Mouse (Mus musculus) gastrocnemius, adult 18-20 months (tissue): ENCODE data around the gene Prpf6. TPM values are rescaled to one million over a fixed set of nuclear protein-coding genes. Genes with fewer than 3 reads are reported as not detected.

Experiments
- DNase-seq: peaks from one replicate; pipeline ENCODE4 v3.0.0; 2021; ENCODE audit warnings: low spot score
- microRNA-seq: library from miRNA; unstranded; fragments of <30 nt; microRNA quantifications from one replicate; pipeline ENCODE4 v1.2.0, GENCODE M21; 2021
- total RNA-seq, 2 experiments: library from RNA; stranded (reverse); gene quantifications; 2 replicates each; pipeline ENCODE4 v1.2.3; 2021

The Prpf6 gene
- total RNA-seq, 2 experiments from 2014 or later, result 30.8 to 34.2 TPM

DNA sequence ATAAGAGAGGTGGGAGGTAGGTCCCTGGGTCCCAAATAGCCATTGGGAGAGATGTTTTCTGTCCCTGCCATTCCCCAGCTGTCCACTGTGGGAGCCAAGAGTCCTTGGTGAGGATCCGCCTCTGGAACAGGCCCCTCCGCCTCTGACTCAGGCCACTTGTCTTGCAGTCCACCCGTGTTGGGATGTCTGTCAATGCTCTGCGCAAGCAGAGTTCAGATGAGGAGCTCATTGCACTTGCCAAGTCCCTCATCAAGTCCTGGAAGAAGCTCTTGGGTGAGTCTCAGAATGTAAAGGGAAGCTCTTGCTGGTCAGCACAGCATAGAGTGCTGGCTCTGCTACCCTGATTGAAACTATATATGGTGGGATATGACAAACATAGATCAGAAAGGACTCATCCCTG is 91.7 kb downstream of the Prpf6 start:
- DNase-seq, result no peak

DNA sequence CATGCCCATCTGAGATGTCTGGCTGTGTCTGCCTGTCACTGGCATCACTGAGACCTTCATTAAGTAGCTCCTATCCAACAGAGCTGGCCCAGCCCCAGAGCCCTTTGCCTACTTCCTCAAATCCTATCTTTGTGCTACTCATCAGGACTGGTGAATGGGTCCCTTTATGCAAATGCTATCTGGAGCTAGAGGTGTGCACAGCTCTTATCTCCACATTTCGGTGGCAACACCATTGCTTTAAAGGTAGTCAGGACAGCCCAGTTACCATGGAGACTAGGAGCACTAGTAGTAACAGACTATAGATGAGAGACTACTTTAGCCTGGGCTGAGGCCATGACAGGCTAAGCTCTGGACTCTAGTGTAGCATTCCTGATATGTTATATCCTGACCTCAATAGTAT is 93.0 kb downstream of the Prpf6 start:
- DNase-seq, result no peak

DNA sequence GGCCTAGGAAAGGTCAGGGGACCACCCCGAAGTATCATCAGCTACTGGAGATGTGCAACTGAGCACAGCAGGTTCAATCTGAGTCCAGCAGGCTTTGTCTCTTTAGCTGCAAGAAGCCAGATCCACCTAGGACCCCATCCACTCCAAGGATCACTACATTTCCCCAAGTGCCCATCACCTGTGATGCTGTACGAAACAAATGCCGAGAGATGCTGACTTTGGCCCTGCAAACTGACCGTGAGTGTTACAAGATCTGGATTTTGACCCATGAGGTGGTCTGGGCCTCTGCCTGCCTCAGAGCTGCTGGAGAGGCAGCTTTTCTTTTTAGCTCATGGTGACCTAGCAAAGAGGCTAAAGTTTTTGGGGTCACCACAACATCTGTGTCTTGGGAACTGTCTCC is 94.0 kb downstream of the Prpf6 start:
- no peak for DNase-seq

DNA sequence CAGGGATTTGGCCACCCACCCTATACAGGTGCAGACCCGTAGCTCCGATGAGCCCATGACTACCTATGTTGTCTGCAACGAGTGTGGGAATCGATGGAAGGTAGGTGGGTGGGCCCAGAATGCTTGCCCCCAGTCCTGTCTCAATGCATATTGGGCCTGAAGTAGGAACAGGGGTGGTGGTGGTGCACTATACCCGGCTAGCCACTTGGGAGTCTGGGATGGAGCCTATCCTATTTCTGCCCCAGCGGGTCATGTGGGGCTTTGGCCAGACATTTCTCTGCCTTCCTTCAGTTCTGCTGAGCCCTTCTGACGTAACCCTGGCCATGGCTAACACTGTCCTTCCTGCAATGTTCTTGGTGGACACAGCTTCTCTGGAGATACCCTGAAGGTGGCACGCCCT is 95.9 kb downstream of the Prpf6 start:
- DNase-seq, result no peak

DNA sequence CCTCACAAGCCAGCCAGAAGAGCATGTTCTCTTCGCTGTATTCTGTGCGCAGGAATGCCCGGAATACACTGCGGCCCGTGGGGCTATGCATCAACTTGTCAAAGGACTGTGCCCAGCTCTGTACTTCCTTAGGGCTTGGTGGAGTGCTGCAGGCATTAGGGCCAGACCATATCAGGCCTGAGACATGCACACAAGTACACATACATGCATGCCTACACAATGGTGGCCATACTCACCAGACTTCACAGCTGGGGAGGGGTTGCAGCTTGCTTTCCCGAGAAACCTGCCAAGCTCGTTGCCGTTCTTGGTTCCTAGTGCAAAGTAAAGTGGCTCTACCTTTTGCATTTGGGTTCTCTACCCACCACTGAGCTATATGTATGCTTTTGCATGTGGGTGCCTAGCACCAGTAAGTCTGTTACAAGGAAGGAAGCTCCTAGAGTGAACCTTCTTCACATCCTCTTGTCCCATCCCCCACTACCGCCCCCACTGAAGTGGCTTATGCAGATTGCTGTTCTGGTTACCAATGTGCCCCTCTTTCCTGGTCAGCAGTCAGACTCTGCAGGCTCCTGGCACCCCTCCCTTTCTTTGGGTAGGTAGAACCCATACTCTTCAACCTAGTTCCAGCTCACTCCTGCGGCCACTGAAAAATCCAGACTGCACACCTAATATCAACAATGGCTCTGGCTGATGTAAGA is 97.9 kb downstream of the Prpf6 start:
- DNase-seq, result no peak

DNA sequence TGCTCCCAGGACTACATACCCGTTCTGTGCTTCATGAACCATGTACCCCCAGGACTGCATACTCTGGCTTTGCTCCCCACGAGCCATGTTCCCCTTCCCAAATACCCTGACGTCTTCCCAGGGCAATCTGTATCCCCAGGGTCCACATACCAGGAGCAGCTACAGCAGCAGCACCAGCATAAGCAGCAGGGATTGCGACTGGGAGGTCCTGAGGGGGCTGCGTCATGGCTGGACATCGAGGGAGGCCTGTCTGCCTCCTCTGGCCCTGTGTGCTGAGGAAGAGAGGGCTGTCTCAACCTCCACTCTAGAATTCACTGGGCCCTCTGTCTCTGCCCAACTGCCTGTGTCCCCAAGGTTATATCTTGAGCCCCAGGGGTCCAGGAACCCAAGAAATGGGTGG is 99.4 kb downstream of the Prpf6 start:
- DNase-seq, result no peak

DNA sequence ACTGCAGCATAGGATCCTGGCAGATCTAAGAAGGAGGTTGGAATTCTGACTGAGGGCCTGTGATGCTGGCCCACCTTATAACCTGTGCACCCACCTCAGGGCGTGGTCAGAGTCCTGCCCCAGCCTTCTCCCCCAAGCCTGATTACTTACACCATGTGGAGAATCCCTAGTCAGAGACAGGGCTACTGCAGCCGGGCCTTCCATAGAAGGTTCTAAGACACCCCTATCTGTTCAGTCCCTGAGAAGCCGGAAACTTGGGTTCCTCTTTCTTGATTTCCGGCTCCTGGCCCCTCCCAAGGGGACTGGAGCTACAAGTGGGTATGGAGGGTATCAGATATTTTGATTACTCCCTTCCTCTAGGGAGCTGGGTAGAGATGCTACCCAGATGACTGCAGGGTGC is 99.9 kb downstream of the Prpf6 start:
- no peak for DNase-seq

DNA sequence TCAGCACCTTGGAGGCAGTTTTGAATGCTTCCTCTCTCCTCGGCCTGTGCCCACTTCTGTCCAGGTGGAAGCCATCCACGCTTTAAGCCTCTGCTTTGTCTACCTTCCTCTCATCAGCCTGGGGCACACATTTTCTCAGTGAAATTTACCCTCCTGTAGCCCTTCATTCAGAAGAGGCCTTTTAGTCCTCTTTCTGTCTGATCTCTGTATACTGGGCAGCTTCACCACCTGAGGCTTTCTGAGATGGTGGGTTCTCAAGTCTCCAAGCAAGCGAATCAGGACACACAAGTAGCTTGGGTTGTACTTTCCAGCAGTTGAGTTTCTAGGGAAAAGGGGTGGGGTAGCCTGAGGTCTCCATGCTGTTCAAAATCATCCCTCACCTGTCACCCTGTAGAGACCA is 100.6 kb downstream of the Prpf6 start:
- no peak for DNase-seq

DNA sequence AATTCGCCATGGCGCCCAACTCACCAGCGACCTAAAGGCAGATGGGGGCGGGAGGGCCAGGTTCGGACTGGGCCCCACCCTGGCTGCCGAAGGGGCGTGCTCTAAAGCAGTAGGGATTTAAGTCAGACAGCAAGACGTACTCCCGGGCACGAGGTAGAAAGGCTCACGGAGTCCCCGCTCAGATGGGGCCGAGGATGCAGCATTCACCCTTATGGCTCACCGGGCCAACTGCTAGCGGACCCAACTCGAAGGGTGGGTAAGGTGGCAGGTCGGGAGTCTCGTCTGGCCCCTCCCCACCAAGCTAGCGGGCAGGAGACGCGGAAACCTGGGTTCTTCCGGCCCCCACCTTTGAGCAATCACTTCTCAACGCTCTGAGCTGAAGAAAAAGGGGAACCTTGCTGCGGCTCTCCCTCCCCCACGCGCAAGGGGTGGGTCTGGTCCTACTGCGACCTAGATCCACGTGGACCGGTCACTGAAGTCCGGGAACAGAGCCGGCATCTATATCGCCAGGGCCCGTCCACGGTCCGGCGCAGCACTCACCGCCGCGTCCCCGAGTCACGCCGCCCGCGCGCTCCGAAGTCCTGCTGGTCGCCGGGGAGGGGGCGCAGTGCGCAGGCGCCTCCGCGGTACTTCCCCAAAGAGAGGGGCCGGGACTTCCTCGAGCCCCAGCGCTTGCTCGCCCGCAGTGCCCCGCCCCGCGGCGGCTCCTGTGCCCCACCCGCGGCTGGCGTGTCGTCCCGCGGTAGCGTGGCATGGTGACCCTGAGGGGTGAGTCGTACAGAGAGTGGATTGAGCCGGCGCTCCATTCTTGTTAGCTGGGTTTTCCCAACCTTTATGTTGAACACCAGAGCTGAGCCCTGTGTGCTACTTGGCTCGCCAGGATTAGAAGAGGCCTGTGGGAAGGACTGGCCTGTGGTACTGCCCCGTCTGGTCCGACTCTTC is 101.9 kb downstream of the Prpf6 start, which contains the start of gene Rgs19:
Rgs19 (minus strand) TSS at position 639 of the 942 bp plus-strand sequence.
- peak; percentile 74 for DNase-seq

DNA sequence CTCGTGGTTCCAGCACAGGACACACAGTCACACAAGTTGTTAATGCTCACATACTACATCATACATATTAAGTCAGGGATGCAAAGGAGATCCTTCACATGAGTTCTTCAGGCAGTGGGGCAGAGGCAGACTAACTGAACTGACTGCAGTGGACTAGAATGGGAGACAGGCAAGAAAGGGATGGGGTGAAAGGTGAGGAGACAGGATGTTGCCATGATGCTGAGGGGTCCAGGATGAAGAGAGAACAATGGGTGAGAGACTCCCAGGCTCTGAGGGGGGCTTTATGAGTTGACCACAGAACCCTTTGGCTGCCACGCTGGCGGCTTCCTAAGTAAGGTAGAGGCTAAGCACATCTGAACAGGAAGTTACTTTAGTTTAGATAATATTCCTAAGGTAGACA is 102.9 kb downstream of the Prpf6 start:
- DNase-seq, result no peak

DNA sequence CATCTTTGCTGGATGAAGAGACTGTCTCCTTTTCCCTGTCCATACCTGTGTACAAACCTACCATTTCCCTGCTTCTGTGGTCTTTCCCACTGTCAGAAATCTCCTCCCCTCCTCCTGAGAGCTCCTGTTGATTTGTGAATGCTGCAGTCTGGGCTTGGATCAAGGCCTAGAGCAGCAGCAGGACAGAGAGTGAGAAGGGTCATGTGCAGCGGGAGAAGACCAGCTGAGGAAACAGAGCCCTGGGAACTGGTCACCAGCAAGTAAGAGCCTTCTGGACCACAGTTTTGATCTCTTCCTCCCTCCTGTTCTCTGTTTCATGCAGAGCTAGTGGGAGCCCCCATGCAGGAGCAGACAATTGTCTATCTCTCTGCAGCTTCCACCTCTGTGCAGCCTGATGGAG is 104.1 kb downstream of the Prpf6 start:
- no peak for DNase-seq

DNA sequence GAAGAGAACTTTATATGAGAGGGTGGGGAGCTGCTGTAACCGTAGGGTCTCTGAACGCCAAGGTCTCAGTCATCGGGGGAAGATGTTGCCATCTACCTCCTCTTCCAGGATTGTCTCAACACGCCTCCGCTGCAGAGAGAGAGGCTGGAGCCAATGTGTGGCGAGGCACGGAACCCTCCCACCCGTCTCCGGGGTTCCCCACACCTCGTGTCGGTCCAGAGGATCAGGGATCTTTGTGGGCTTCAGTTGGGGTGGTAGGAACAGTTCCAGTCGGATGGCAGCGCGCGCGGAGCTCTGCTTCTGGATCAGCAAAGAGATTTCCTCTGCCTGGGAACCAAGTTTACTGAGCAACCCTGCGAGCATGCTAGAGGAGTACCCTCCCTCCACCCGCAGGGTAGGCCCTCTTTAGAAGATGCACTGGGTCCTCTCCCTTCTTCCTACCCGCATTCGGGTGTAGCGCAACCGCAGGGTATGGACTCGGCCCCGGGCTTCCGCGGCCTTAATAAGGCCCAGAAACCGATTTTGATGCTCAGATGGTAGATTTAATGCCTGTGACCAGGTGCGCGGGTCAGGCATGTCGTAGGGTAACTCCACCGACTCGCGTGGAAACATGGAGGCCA is 105.2 kb downstream of the Prpf6 start:
- DNase-seq, result no peak

DNA sequence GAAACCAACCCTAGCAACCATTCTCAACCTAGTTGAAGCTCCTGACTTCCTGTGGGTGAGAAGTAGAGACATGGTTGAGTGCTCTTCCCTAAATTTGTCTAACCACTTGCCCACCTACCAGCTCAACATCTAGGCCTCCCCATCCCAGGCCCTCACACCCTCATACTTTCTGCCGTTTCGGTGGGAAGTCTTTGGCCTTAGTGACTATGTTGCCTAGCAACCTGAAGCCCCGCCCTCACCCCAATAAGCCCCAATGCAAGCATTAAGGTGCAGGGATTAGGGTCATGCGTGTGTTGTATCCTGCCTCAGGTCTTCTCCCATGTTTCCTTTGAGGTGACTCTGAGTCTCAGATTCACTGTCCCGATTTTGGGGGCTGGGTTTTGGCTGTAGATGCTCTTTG is 106.6 kb downstream of the Prpf6 start, which contains the start of gene Lkaaear1:
Lkaaear1 (minus strand) TSS at position 202 of the 400 bp plus-strand sequence.
- no peak for DNase-seq

Small RNA genes within 50 kb of the gene (microRNA-seq; reads per million reads assigned to microRNA genes)
- gene Mir7006, result not detected

Other genes with a start within 250 kb of the Prpf6 start
- 10 to 100 TPM; 11.7 to 12.4 TPM for gene Zgpat, start 226.9 kb upstream of the Prpf6 start, total RNA-seq
- 10 to 100 TPM; 23.0 to 26.5 TPM for gene Arfrp1, start 226.5 kb upstream of the Prpf6 start, total RNA-seq
- 1 to 10 TPM; 3.8 to 4.5 TPM for gene Lime1, start 211.8 kb upstream of the Prpf6 start, total RNA-seq
- gene Zbtb46, start 132.4 kb upstream of the Prpf6 start, total RNA-seq, result 1 to 10 TPM; 3.3 to 5.9 TPM
- not detected for gene Abhd16b, start 98.7 kb upstream of the Prpf6 start, total RNA-seq
- 10 to 100 TPM; 48.9 to 51.1 TPM for gene Tpd52l2, start 94.7 kb upstream of the Prpf6 start, total RNA-seq
- 10 to 100 TPM; 42.2 to 47.7 TPM for gene Dnajc5, start 71.4 kb upstream of the Prpf6 start, total RNA-seq
- gene Uckl1, start 7.0 kb upstream of the Prpf6 start, total RNA-seq, result 10 to 100 TPM; 23.2 to 23.4 TPM
- gene Zfp512b, start 935 bp downstream of the Prpf6 start, total RNA-seq, result 10 to 100 TPM; 13.5 to 18.0 TPM
- gene Samd10, start 7.3 kb downstream of the Prpf6 start, total RNA-seq, result 1 to 10 TPM; 1.3 to 3.2 TPM
- gene Gm29797, start 65.2 kb downstream of the Prpf6 start, total RNA-seq, result not detected
- gene Sox18, start 79.8 kb downstream of the Prpf6 start, total RNA-seq, result 10 to 100 TPM in 1 of 2 experiments, 1 to 10 TPM in 1; 9.7 to 22.1 TPM
- gene Tcea2, start 88.4 kb downstream of the Prpf6 start, total RNA-seq, result 1 to 10 TPM; 6.6 to 6.9 TPM
- 1 to 10 TPM; 2.4 to 4.3 TPM for gene Rgs19, start 102.1 kb downstream of the Prpf6 start, total RNA-seq
- not detected for gene Lkaaear1, start 106.6 kb downstream of the Prpf6 start, total RNA-seq
- gene Oprl1, start 123.1 kb downstream of the Prpf6 start, total RNA-seq, result not detected
- gene Myt1, start 171.5 kb downstream of the Prpf6 start, total RNA-seq, result not detected
- gene Pcmtd2, start 246.0 kb downstream of the Prpf6 start, total RNA-seq, result 10 to 100 TPM; 41.5 to 45.8 TPM